12 mouse cellular contexts compared by ENCODE assay signal in the genomic region with DNA sequence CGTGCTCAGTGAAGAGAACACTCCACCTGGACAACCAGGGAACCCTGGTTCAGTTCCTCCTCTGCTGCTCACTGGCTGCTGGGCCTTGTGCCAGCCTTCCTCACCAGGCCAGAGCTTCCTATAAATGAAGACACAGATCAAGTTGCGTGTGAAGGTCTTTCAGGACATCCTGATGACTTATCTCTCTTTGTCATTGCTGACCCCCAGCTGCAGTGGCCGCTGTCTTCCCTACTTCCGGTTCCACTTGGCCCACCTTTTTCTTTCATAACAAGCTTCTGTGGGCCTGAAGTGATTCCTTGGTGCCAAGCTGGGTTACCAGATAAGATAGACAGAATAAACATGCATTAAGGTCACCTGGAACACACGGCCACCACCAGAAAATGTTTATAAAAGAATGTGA.
A peak's percentile ranks its signal among the peaks of the same experiment; 100 is the strongest.
DNase-seq lines count a peak whose midpoint lies in the region; ATAC-seq and TF ChIP-seq lines count a peak whose summit lies in the region.
"Had no signal": no experiment of that assay in that cellular context is flagged by ENCODE, and none has a peak within 500 bp of the region (broad histone marks: within the 10 kb centered on the region; RNA-seq: fewer than 3 reads in every experiment).

No protein-coding gene starts in this region.

- ATAC-seq in embryonic facial prominence, embryonic 12.5 days (ENCODE audit: insufficient number of reproducible peaks, insufficient read depth, low FRiP score, low TSS enrichment): no peak
- ATAC-seq in liver, postnatal 0 days: no peak
- no peak for ATAC-seq in lung, embryonic 15.5 days (ENCODE audit: borderline replicate concordance, extremely low read depth, low FRiP score, low TSS enrichment)
- ATAC-seq in stomach, embryonic 16.5 days (ENCODE audit: insufficient read depth, low FRiP score): no peak
- no peak for ATAC-seq in forebrain, embryonic 12.5 days (ENCODE audit: low FRiP score)

- TF ChIP-seq EP300 in liver, postnatal 0 days (IDR thresholded peaks at IDR 0.05; ENCODE audit: low read depth): no peak

- TF ChIP-seq CTCF in liver, postnatal 0 days (IDR thresholded peaks at IDR 0.05; ENCODE audit: low read depth): no peak

- H3K9ac ChIP-seq in embryonic facial prominence, embryonic 12.5 days: no peak overlapping the region
- H3K9ac ChIP-seq in liver, postnatal 0 days (replicated peaks): no peak overlapping the region
- no peak overlapping the region for H3K9ac ChIP-seq in lung, embryonic 15.5 days
- H3K9ac ChIP-seq in stomach, embryonic 16.5 days (ENCODE audit: low read length): no peak overlapping the region
- no peak overlapping the region for H3K9ac ChIP-seq in forebrain, embryonic 12.5 days
- H3K9ac ChIP-seq: heart, embryonic 13.5 days had no signal

- H3K27ac ChIP-seq in embryonic facial prominence, embryonic 12.5 days: peak overlapping the region; percentile 46; the same call in 1 of the 2 replicates
- H3K27ac ChIP-seq in embryonic facial prominence, embryonic 10.5 days (replicated peaks): no peak overlapping the region
- H3K27ac ChIP-seq in liver, postnatal 0 days (ENCODE audit: low read depth): 0 out of 2 replicates have a peak overlapping the region, but pooled peaks have one; percentile 0
- peak overlapping the region; percentile 19; the same call in 1 of the 2 replicates for H3K27ac ChIP-seq in lung, embryonic 15.5 days
- peak overlapping the region; percentile 7 for H3K27ac ChIP-seq in stomach, embryonic 16.5 days (ENCODE audit: low read length)
- no peak overlapping the region for H3K27ac ChIP-seq in forebrain, embryonic 12.5 days
- H3K27ac ChIP-seq: heart, embryonic 13.5 days had no signal

- 60% methylated on average over 5 of the region's 5 CpGs for WGBS in embryonic facial prominence, embryonic 12.5 days
- WGBS in embryonic facial prominence, embryonic 10.5 days: 78% methylated on average over 5 of the region's 5 CpGs
- WGBS in liver, postnatal 0 days (ENCODE audit: insufficient replicate concordance): 36% methylated on average over 5 of the region's 5 CpGs
- 29% methylated on average over 5 of the region's 5 CpGs for WGBS in lung, embryonic 15.5 days
- WGBS in stomach, embryonic 16.5 days: 27% methylated on average over 5 of the region's 5 CpGs
- WGBS in forebrain, embryonic 12.5 days: 88% methylated on average over 5 of the region's 5 CpGs

- DNase-seq in embryonic facial prominence, embryonic 10.5 days (ENCODE audit: low spot score): no peak
- no peak for DNase-seq in liver, postnatal 0 days
- DNase-seq in liver: no peak
- DNase-seq in urinary bladder, postnatal 10 days (ENCODE audit: low spot score): no peak
- DNase-seq: cerebellum, postnatal 36 days; left cerebral cortex, postnatal 4 days had no signal

- H3K4me2 ChIP-seq in embryonic facial prominence, embryonic 12.5 days (replicated peaks): no peak overlapping the region
- no peak overlapping the region for H3K4me2 ChIP-seq in liver, postnatal 0 days (ENCODE audit: low read depth, low read length)
- no peak overlapping the region for H3K4me2 ChIP-seq in lung, embryonic 15.5 days
- H3K4me2 ChIP-seq in stomach, embryonic 16.5 days (ENCODE audit: low read depth, low read length): no peak overlapping the region
- no peak overlapping the region for H3K4me2 ChIP-seq in forebrain, embryonic 12.5 days
- H3K4me2 ChIP-seq: heart, embryonic 13.5 days had no signal

- no peak overlapping the region for H3K4me3 ChIP-seq in embryonic facial prominence, embryonic 12.5 days
- no peak overlapping the region for H3K4me3 ChIP-seq in embryonic facial prominence, embryonic 10.5 days
- no peak overlapping the region for H3K4me3 ChIP-seq in liver, postnatal 0 days (ENCODE audit: low read depth, low read length)
- no peak overlapping the region for H3K4me3 ChIP-seq in lung, embryonic 15.5 days
- no peak overlapping the region for H3K4me3 ChIP-seq in stomach, embryonic 16.5 days (replicated peaks; ENCODE audit: low read length)
- H3K4me3 ChIP-seq in forebrain, embryonic 12.5 days (replicated peaks): no peak overlapping the region
- H3K4me3 ChIP-seq: heart, embryonic 13.5 days; megakaryocyte, embryonic 14.5 days had no signal

- H3K36me3 ChIP-seq in embryonic facial prominence, embryonic 12.5 days: no peaks in the 10 kb centered on the region
- no peaks in the 10 kb centered on the region for H3K36me3 ChIP-seq in embryonic facial prominence, embryonic 10.5 days (replicated peaks)
- H3K36me3 ChIP-seq in liver, postnatal 0 days (replicated peaks; ENCODE audit: insufficient read depth, low read length): no peaks in the 10 kb centered on the region
- H3K36me3 ChIP-seq in lung, embryonic 15.5 days: no peaks in the 10 kb centered on the region
- no peaks in the 10 kb centered on the region for H3K36me3 ChIP-seq in stomach, embryonic 16.5 days (ENCODE audit: control insufficient read depth, insufficient read depth, low read length)
- H3K36me3 ChIP-seq in forebrain, embryonic 12.5 days (replicated peaks): no peaks in the 10 kb centered on the region
- H3K36me3 ChIP-seq: heart, embryonic 13.5 days had no signal

- peaks cover 69% of the 10 kb centered on the region for H3K4me1 ChIP-seq in embryonic facial prominence, embryonic 12.5 days
- peaks cover 80% of the 10 kb centered on the region for H3K4me1 ChIP-seq in embryonic facial prominence, embryonic 10.5 days
- peaks cover 26% of the 10 kb centered on the region for H3K4me1 ChIP-seq in liver, postnatal 0 days (ENCODE audit: insufficient read depth)
- peaks cover 67% of the 10 kb centered on the region for H3K4me1 ChIP-seq in lung, embryonic 15.5 days
- H3K4me1 ChIP-seq in stomach, embryonic 16.5 days (ENCODE audit: control insufficient read depth, insufficient read depth, low read length): peaks cover 62% of the 10 kb centered on the region
- peaks cover 37% of the 10 kb centered on the region for H3K4me1 ChIP-seq in forebrain, embryonic 12.5 days

- no peaks in the 10 kb centered on the region for H3K9me3 ChIP-seq in embryonic facial prominence, embryonic 12.5 days
- H3K9me3 ChIP-seq in embryonic facial prominence, embryonic 10.5 days: no peaks in the 10 kb centered on the region
- H3K9me3 ChIP-seq in liver, postnatal 0 days (ENCODE audit: low read length): no peaks in the 10 kb centered on the region
- no peaks in the 10 kb centered on the region for H3K9me3 ChIP-seq in lung, embryonic 15.5 days
- H3K9me3 ChIP-seq in stomach, embryonic 16.5 days (replicated peaks; ENCODE audit: control insufficient read depth, low read length): no peaks in the 10 kb centered on the region
- H3K9me3 ChIP-seq in forebrain, embryonic 12.5 days: no peaks in the 10 kb centered on the region
- H3K9me3 ChIP-seq: heart, embryonic 13.5 days; megakaryocyte, embryonic 14.5 days had no signal

- H3K27me3 ChIP-seq in embryonic facial prominence, embryonic 12.5 days: no peaks in the 10 kb centered on the region
- H3K27me3 ChIP-seq in embryonic facial prominence, embryonic 10.5 days (replicated peaks; ENCODE audit: low read depth, poor library complexity, severe bottlenecking): no peaks in the 10 kb centered on the region
- no peaks in the 10 kb centered on the region for H3K27me3 ChIP-seq in liver, postnatal 0 days (ENCODE audit: insufficient read depth, low read length)
- H3K27me3 ChIP-seq in lung, embryonic 15.5 days: no peaks in the 10 kb centered on the region
- no peaks in the 10 kb centered on the region for H3K27me3 ChIP-seq in stomach, embryonic 16.5 days (ENCODE audit: control insufficient read depth, insufficient read depth, low read length)
- no peaks in the 10 kb centered on the region for H3K27me3 ChIP-seq in forebrain, embryonic 12.5 days
- H3K27me3 ChIP-seq: megakaryocyte, embryonic 14.5 days had no signal

Comparison
In these comparisons a context has a peak if more than half of its experiments do, and no peak if none do; other contexts are left out.
1. H3K27ac ChIP-seq: peak in embryonic facial prominence, embryonic 12.5 days (single experiment), liver, postnatal 0 days (single experiment), lung, embryonic 15.5 days (single experiment) and stomach, embryonic 16.5 days (single experiment); none in embryonic facial prominence, embryonic 10.5 days (single experiment) and forebrain, embryonic 12.5 days (single experiment).